Mouse (Mus musculus) lung, embryonic 16.5 days (tissue): Measurements from ENCODE around the gene Sh3yl1. TPM values are rescaled to one million over a fixed set of nuclear protein-coding genes. Genes with fewer than 3 reads are reported as not detected.

Experiments used
- ATAC-seq: fragments of 200-750 bp; cut with Nextera tagmentation; 2 replicates; pipeline ENCODE4 v1.8.0; 2017; ENCODE audit warnings: low read depth, mild to moderate bottlenecking, moderate library complexity
- H3K27ac ChIP-seq: fragments of 300-500 bp; sonication (generic); 2 replicates; pipeline ENCODE4 v1.5.1; 2014; ENCODE audit warnings: mild to moderate bottlenecking, control low read depth, low read length
- H3K27me3 ChIP-seq: fragments of 300-500 bp; sonication (generic); 2 replicates; pipeline ENCODE4 v1.6.1; 2014; ENCODE audit warnings: low read depth, low read length, mixed read lengths; ENCODE audit not compliant: control insufficient read depth, insufficient read depth
- H3K36me3 ChIP-seq: fragments of 300-500 bp; sonication (generic); 2 replicates; pipeline ENCODE4 v1.6.1; 2014; ENCODE audit warnings: low read length; ENCODE audit not compliant: control insufficient read depth, insufficient read depth
- H3K4me1 ChIP-seq: fragments of 300-500 bp; sonication (generic); replicated peaks from 2 replicates; pipeline ENCODE4 v1.6.1; 2014; ENCODE audit warnings: low read length, mixed read lengths; ENCODE audit not compliant: control insufficient read depth, insufficient read depth
- H3K4me2 ChIP-seq: fragments of 300-500 bp; sonication (generic); 2 replicates; pipeline ENCODE4 v1.6.1; 2014; ENCODE audit warnings: low read depth, low read length, control low read depth
- H3K4me3 ChIP-seq: fragments of 300-500 bp; sonication (generic); 2 replicates; pipeline ENCODE4 v1.5.1; 2014; ENCODE audit warnings: mild to moderate bottlenecking, low read length, control low read depth
- H3K9ac ChIP-seq: fragments of 300-500 bp; sonication (generic); 2 replicates; pipeline ENCODE4 v1.6.1; 2014; ENCODE audit warnings: low read length, control low read depth
- H3K9me3 ChIP-seq: fragments of 300-500 bp; sonication (generic); 2 replicates; pipeline ENCODE4 v1.6.1; 2016; ENCODE audit warnings: low read length; ENCODE audit not compliant: control insufficient read depth
- WGBS: fragments of 180-500 bp; shearing (Covaris S2); extraction: QIAGEN DNeasy Blood & Tissue Kit; methylation state at CpG from one replicate; pipeline ENCODE4 v1.1.7; 2014; 5-methylcytosine and 5-hydroxymethylcytosine counted together
- polyA plus RNA-seq: library from polyadenylated mRNA; unstranded; fragments of >200 nt; fragmentation: Nextera tagmentation; extraction: Ambion mirVana; gene quantifications from 2 replicates; pipeline ENCODE4 v1.2.1, GENCODE M21; 2015

The Sh3yl1 gene
- polyA plus RNA-seq, 1 experiment from 2014 or later, result 14.8 TPM

DNA sequence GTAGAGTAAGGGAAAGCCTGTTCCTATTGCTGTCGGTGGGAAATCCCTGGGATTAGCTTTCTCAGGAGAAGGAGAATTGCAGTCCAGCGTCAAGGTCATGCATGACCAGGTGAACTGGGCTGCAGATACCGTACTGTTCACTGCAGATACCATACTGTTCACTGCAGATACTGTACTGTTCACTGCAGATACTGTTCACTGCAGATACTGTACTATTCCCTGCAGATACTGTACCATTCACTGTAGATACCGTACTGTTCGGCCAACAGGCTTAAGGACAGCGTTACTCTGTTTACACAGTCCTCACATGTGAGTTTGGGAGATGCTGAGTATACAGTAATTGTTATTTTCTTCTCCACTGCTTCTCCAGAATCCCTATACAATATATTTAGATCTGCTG, 16.7 kb downstream of the Sh3yl1 start:
- Histone ChIP-seq H3K36me3 (no peaks in the 10 kb centered on the region), H3K4me1 (no peaks in the 10 kb centered on the region), H3K9me3 (no peaks in the 10 kb centered on the region), H3K4me2 (no peak overlapping the region), H3K27ac (no peak overlapping the region), H3K4me3 (no peak overlapping the region), H3K9ac (no peak overlapping the region), H3K27me3 (no peaks in the 10 kb centered on the region)
- no peak for ATAC-seq
- WGBS, result 86% methylated on average over 6 of the region's 6 CpGs

DNA sequence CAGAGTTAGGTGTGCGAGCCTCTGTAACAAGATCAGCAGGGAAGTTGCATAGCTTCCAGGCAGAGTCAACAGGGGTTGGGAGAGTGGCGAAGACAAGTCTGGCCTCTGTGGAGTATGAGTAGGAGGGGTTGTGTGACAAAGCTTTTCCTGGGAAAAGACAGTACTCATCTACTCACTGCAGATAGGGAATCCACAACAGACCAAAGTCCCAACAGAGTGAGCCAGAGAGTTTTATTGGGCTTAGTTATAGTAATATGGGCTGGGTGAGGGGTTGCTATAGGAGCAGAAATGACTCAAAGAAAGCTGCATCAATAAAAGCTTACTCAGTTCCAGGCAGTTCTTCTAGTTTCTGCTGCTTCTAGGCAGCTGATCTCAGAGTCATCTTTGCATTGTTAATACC, 21.8 kb downstream of the Sh3yl1 start:
- Histone ChIP-seq H3K9me3 (no peaks in the 10 kb centered on the region), H3K4me2 (no peak overlapping the region), H3K27me3 (no peaks in the 10 kb centered on the region), H3K4me1 (no peaks in the 10 kb centered on the region), H3K36me3 (no peaks in the 10 kb centered on the region), H3K27ac (no peak overlapping the region), H3K4me3 (no peak overlapping the region), H3K9ac (no peak overlapping the region)
- WGBS, result 77% methylated on average over 2 of the region's 2 CpGs
- no peak for ATAC-seq

- H3K27ac ChIP-seq, result no peak overlapping the region
- H3K4me1 ChIP-seq, result no peaks in the 10 kb centered on the region
- H3K4me3 ChIP-seq, result no peak overlapping the region
- no peak overlapping the region for H3K4me2 ChIP-seq
- H3K36me3 ChIP-seq, result 0 out of 2 replicates have a peak, but pooled peaks cover 2% of the 10 kb centered on the region
- no peak overlapping the region for H3K9ac ChIP-seq
- WGBS, result 76% methylated on average over 2 of the region's 2 CpGs
- no peaks in the 10 kb centered on the region for H3K27me3 ChIP-seq
- ATAC-seq, result no peak
- no peaks in the 10 kb centered on the region for H3K9me3 ChIP-seq
Observed at GRCm38 (mm10) chr12:30936899-30937298, 25.4 kb downstream of the Sh3yl1 start.

DNA sequence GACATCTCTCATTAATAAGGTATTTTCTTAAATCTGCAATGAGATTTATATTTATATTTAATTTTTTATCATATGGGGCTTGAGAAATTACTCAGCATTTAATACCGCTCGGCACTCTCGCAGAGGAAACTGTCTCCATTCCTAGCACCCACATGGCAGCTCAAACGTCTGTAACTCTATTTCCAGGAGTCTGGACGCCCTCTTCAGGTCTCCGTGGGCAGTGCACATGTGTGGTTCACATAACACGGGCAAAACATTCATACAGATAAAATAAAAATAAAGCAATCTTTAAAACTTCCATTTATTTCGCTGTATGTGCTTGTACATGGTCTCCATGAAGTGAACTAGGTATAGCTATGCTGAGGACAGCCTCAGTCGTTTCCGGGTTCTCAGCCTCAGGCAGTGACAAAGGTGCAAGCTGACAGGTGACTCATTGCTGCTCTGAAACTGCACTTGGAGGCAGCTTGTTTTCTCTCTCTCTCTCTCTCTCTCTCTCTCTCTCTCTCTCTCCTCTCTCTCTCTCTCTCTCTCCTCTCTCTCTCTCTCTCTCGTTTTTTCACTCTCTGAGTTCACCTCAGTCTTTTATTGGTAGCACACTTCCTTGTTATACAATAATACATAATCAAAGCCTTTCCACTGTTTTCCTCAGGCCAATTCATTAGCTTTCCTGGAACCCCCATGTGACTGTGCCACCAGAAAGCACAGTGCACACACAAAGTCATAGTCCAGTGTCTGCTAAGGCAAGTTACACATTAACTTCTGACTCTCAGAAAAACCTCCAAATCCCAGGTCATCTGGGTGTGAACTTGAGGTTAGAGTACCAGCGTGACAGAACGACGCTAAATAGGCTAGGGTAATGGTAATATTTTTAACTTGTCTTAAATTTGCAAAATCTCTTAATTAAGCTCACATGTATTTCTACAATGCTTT, 31.9 kb downstream of the Sh3yl1 start:
- Histone ChIP-seq H3K4me1 (no peaks in the 10 kb centered on the region), H3K9me3 (no peaks in the 10 kb centered on the region), H3K4me3 (no peak overlapping the region), H3K27me3 (no peaks in the 10 kb centered on the region), H3K27ac (no peak overlapping the region), H3K4me2 (no peak overlapping the region), H3K36me3 (0 out of 2 replicates have a peak, but pooled peaks cover 2% of the 10 kb centered on the region), H3K9ac (no peak overlapping the region)
- WGBS, result 78% methylated on average over 14 of the region's 14 CpGs
- no peak for ATAC-seq

GRCm38 (mm10) chr12:30944197-30944596, 32.7 kb downstream of the Sh3yl1 start:
- 41% methylated on average over 3 of the region's 3 CpGs for WGBS

GRCm38 (mm10) chr12:30970700-30971099, 59.2 kb downstream of the Sh3yl1 start:
- no peaks in the 10 kb centered on the region for H3K36me3 ChIP-seq

More at GRCm38 (mm10) chr12:30944197-30944596, 32.7 kb downstream of the Sh3yl1 start:
- no peak for ATAC-seq
- Histone ChIP-seq H3K9ac (no peak overlapping the region), H3K36me3 (0 out of 2 replicates have a peak, but pooled peaks cover 2% of the 10 kb centered on the region), H3K27me3 (no peaks in the 10 kb centered on the region), H3K4me2 (no peak overlapping the region), H3K9me3 (no peaks in the 10 kb centered on the region), H3K4me1 (no peaks in the 10 kb centered on the region), H3K4me3 (no peak overlapping the region), H3K27ac (no peak overlapping the region)

GRCm38 (mm10) chr12:31003795-31004194, 92.3 kb downstream of the Sh3yl1 start:
- H3K9me3 ChIP-seq, result no peaks in the 10 kb centered on the region
- H3K27me3 ChIP-seq, result no peaks in the 10 kb centered on the region
- H3K4me2 ChIP-seq, result no peak overlapping the region
- no peak for ATAC-seq
- no peak overlapping the region for H3K4me3 ChIP-seq
- no peaks in the 10 kb centered on the region for H3K4me1 ChIP-seq
- no peak overlapping the region for H3K27ac ChIP-seq
- 86% methylated on average over 4 of the region's 4 CpGs for WGBS
- no peaks in the 10 kb centered on the region for H3K36me3 ChIP-seq
- no peak overlapping the region for H3K9ac ChIP-seq

More at GRCm38 (mm10) chr12:30970700-30971099, 59.2 kb downstream of the Sh3yl1 start:
- Histone ChIP-seq H3K27ac (no peak overlapping the region), H3K9me3 (no peaks in the 10 kb centered on the region), H3K4me1 (no peaks in the 10 kb centered on the region), H3K4me2 (no peak overlapping the region), H3K9ac (no peak overlapping the region), H3K4me3 (no peak overlapping the region), H3K27me3 (no peaks in the 10 kb centered on the region)
- WGBS, result 66% methylated on average over 2 of the region's 2 CpGs
- no peak for ATAC-seq

GRCm38 (mm10) chr12:31005010-31005409, 93.5 kb downstream of the Sh3yl1 start:
- WGBS, result 19% methylated on average over 3 of the region's 3 CpGs
- Histone ChIP-seq H3K4me1 (no peaks in the 10 kb centered on the region), H3K9me3 (no peaks in the 10 kb centered on the region), H3K4me2 (no peak overlapping the region), H3K36me3 (no peaks in the 10 kb centered on the region), H3K4me3 (no peak overlapping the region), H3K9ac (no peak overlapping the region), H3K27me3 (no peaks in the 10 kb centered on the region), H3K27ac (no peak overlapping the region)
- ATAC-seq, result peak; percentile 73; the same call in 1 of the 2 replicates

GRCm38 (mm10) chr12:31008171-31008570, 96.7 kb downstream of the Sh3yl1 start:
- ATAC-seq, result no peak
- Histone ChIP-seq H3K36me3 (no peaks in the 10 kb centered on the region), H3K27me3 (no peaks in the 10 kb centered on the region), H3K9me3 (no peaks in the 10 kb centered on the region), H3K9ac (no peak overlapping the region), H3K27ac (no peak overlapping the region), H3K4me2 (no peak overlapping the region), H3K4me1 (no peaks in the 10 kb centered on the region; the same call in 1 of the 2 replicates), H3K4me3 (no peak overlapping the region)
- 21% methylated on average over 6 of the region's 6 CpGs for WGBS
